Mouse (Mus musculus): Measurements from ENCODE around the gene Prdx5. TPM values are rescaled to one million over a fixed set of nuclear protein-coding genes. Genes with fewer than 3 reads are reported as not detected.

The Prdx5 gene
- total and polyA plus RNA-seq, 3 experiments, result 74.8 to 137 (median 83.5) TPM

DNA sequence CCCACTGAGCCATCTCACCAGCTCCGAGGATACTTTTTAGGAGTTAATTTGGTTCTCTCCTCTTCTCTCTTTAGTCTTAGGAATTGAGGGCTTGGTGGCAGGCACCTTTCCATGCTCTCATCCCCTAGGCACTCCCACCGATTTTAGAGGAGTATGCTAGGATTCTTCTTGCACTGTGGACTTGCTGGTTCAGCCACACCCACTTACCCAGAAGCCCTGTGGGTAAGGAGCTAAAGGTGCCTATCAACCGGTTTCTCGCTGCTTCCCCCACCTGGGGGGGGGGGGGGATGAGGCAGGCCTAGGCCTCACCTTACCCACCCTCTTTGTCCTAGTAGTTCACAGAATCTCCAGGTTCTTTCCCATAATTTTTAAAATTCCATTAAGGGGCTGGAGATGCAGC lies 37.8 kb upstream of the Prdx5 start:
- Histone ChIP-seq H3K4me1 (ENCODE audit: control insufficient read depth in 1 of 2, insufficient read depth in 2 of 2) (peaks cover 5 to 17% of the 10 kb centered on the region in 2 experiments), H3K9ac (ENCODE audit: insufficient read depth, low read depth) (no peak overlapping the region), H3K27me3 (replicated peaks) (no peaks in the 10 kb centered on the region), H3K4me3 (replicated peaks in 1 of 3; ENCODE audit: low read depth in 2 of 3, low read length in 2 of 3, poor library complexity in 1 of 3) (no peak overlapping the region), H3K9me3 (replicated peaks; ENCODE audit: low read length) (no peaks in the 10 kb centered on the region), H3K4me2 (ENCODE audit: insufficient read depth, low read depth, poor library complexity, severe bottlenecking) (no peak overlapping the region), H3K79me2 (replicated peaks; ENCODE audit: control insufficient read depth, extremely low read depth, insufficient read depth, poor library complexity, severe bottlenecking) (no peaks in the 10 kb centered on the region), H3K27ac (ENCODE audit: insufficient read depth, low read depth) (no peak overlapping the region), H3K36me3 (replicated peaks in 1 of 2; ENCODE audit: control insufficient read depth in 1 of 2, insufficient read depth in 1 of 2, low read length in 1 of 2) (peaks cover 9 to 72% of the 10 kb centered on the region in 2 experiments)
- in situ Hi-C loops (cut with MboI; ENCODE audit: low pct_ligation_motif_present, low pct_unique_long_range_greater_than_20kb, low sequenced_read_pairs), result no loop called here
- TF ChIP-seq E2F4 (IDR thresholded peaks at IDR 0.05; ENCODE audit: insufficient replicate concordance, low read depth, low read length), result no peak
- TF ChIP-seq MAFK (IDR thresholded peaks at IDR 0.05; ENCODE audit: insufficient replicate concordance, low read length), result no peak
- no peak for TF ChIP-seq CTCF (conservative IDR thresholded peaks at IDR 0.05 in 1 of 2, IDR thresholded peaks at IDR 0.05 in 1 of 2; ENCODE audit: low read depth in 2 of 2, low read length in 2 of 2)
- TF ChIP-seq GABPA (IDR thresholded peaks at IDR 0.05; ENCODE audit: insufficient replicate concordance, low read depth, low read length), result no peak
- dilution Hi-C loops (cut with MboI; ENCODE audit: extremely low pct_ligation_motif_present, extremely low pct_unique_long_range_greater_than_20kb, low sequenced_read_pairs), result no loop called here
- no peak for DNase-seq (ENCODE audit: extremely low read depth)

DNA sequence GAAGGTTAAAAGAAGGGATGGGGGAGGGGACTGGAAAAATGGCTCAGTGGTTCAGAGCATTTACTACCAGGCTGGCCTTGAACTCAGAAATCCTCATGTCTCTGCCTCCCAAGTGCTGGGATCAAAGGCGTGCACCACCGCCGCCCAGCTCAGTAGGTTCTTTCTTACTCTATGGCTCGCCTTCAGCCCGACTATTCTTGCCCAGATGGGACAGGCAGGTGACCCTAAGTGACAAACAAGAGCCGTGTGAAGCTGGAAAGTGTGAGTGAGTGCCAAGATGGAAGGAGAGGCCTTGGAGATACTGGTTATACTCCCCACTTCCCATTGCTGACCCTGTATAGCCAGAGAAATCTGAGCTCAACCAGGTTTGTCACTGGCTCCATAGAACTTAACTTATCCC lies 33.8 kb upstream of the Prdx5 start:
- Histone ChIP-seq H3K9ac (ENCODE audit: insufficient read depth, low read depth) (no peak overlapping the region), H3K36me3 (replicated peaks in 1 of 2; ENCODE audit: control insufficient read depth in 1 of 2, insufficient read depth in 1 of 2, low read length in 1 of 2) (peaks cover 0 to 31% of the 10 kb centered on the region in 2 experiments), H3K27ac (ENCODE audit: insufficient read depth, low read depth) (no peak overlapping the region), H3K9me3 (replicated peaks; ENCODE audit: low read length) (no peaks in the 10 kb centered on the region), H3K4me3 (replicated peaks in 1 of 3; ENCODE audit: low read depth in 2 of 3, low read length in 2 of 3, poor library complexity in 1 of 3) (no peak overlapping the region), H3K4me1 (ENCODE audit: control insufficient read depth in 1 of 2, insufficient read depth in 2 of 2) (peaks cover 9 to 31% of the 10 kb centered on the region in 2 experiments), H3K4me2 (ENCODE audit: insufficient read depth, low read depth, poor library complexity, severe bottlenecking) (no peak overlapping the region), H3K27me3 (replicated peaks) (no peaks in the 10 kb centered on the region), H3K79me2 (replicated peaks; ENCODE audit: control insufficient read depth, extremely low read depth, insufficient read depth, poor library complexity, severe bottlenecking) (no peaks in the 10 kb centered on the region)
- DNase-seq (ENCODE audit: extremely low read depth), result no peak
- in situ Hi-C loops (cut with MboI; ENCODE audit: low pct_ligation_motif_present, low pct_unique_long_range_greater_than_20kb, low sequenced_read_pairs) (no loop called here), dilution Hi-C loops (cut with MboI; ENCODE audit: extremely low pct_ligation_motif_present, extremely low pct_unique_long_range_greater_than_20kb, low sequenced_read_pairs) (no loop called here)
- no peak for TF ChIP-seq CHD1 (IDR thresholded peaks at IDR 0.05; ENCODE audit: low read depth, low read length)
- no peak for TF ChIP-seq MEF2A (IDR thresholded peaks at IDR 0.05; ENCODE audit: borderline replicate concordance, low read depth, low read length)
- no peak for TF ChIP-seq JUN (IDR thresholded peaks at IDR 0.05; ENCODE audit: insufficient read depth, low read depth, low read length)
- no peak for TF ChIP-seq RCOR1 (conservative IDR thresholded peaks at IDR 0.05; ENCODE audit: low read depth, low read length)
- TF ChIP-seq HCFC1 (IDR thresholded peaks at IDR 0.05; ENCODE audit: low read depth, low read length), result no peak
- TF ChIP-seq ZNF384 (IDR thresholded peaks at IDR 0.05; ENCODE audit: low read depth, low read length), result no peak
- no peak for TF ChIP-seq CTCF (conservative IDR thresholded peaks at IDR 0.05 in 1 of 2, IDR thresholded peaks at IDR 0.05 in 1 of 2; ENCODE audit: low read depth in 2 of 2, low read length in 2 of 2)
- TF ChIP-seq SMC3 (IDR thresholded peaks at IDR 0.05; ENCODE audit: low read depth, low read length), result no peak
- TF ChIP-seq TBP (conservative IDR thresholded peaks at IDR 0.05; ENCODE audit: low read depth, low read length), result no peak
- no peak for TF ChIP-seq SIN3A (IDR thresholded peaks at IDR 0.05; ENCODE audit: low read length)
- no peak for TF ChIP-seq TCF12 (IDR thresholded peaks at IDR 0.05; ENCODE audit: low read depth, low read length)
- no peak for TF ChIP-seq BHLHE40 (IDR thresholded peaks at IDR 0.05; ENCODE audit: low read depth, low read length)
- TF ChIP-seq RAD21 (IDR thresholded peaks at IDR 0.05; ENCODE audit: low read depth, low read length), result no peak
- TF ChIP-seq NRF1 (IDR thresholded peaks at IDR 0.05; ENCODE audit: low read depth, low read length), result no peak
- TF ChIP-seq JUND (conservative IDR thresholded peaks at IDR 0.05; ENCODE audit: low read depth, low read length), result no peak
- TF ChIP-seq UBTF (IDR thresholded peaks at IDR 0.05; ENCODE audit: low read depth, low read length), result no peak
- no peak for TF ChIP-seq EP300 (IDR thresholded peaks at IDR 0.05; ENCODE audit: low read length)
